Mouse (Mus musculus) lung, embryonic 14.5 days (tissue): Measurements from ENCODE around the gene Pde4d. TPM values are rescaled to one million over a fixed set of nuclear protein-coding genes. Genes with fewer than 3 reads are reported as not detected.

Experiments used
- ATAC-seq: fragments of 200-750 bp; cut with Nextera tagmentation; 2 replicates; pipeline ENCODE4 v1.8.0; 2017; ENCODE audit warnings: mild to moderate bottlenecking, moderate TSS enrichment, moderate library complexity; ENCODE audit not compliant: insufficient read depth
- DNase-seq: peaks from one replicate; pipeline ENCODE4 v3.0.0-alpha.2; 2015
- H3K27ac ChIP-seq: fragments of 300-500 bp; sonication (generic); 2 replicates; pipeline ENCODE4 v1.5.1; 2014; ENCODE audit warnings: low read depth, mild to moderate bottlenecking, moderate library complexity
- H3K27me3 ChIP-seq: fragments of 300-500 bp; sonication (generic); 2 replicates; pipeline ENCODE4 v1.6.1; 2014; ENCODE audit warnings: low read length, control low read depth; ENCODE audit not compliant: insufficient read depth
- H3K36me3 ChIP-seq: fragments of 300-500 bp; sonication (generic); 2 replicates; pipeline ENCODE4 v1.6.1; 2014; ENCODE audit warnings: control low read depth; ENCODE audit not compliant: insufficient read depth
- H3K4me1 ChIP-seq: fragments of 300-500 bp; sonication (generic); 2 replicates; pipeline ENCODE4 v1.6.1; 2014; ENCODE audit warnings: antibody characterized with exemption, control low read depth; ENCODE audit not compliant: insufficient read depth
- H3K4me2 ChIP-seq: fragments of 300-500 bp; sonication (generic); 2 replicates; pipeline ENCODE4 v1.6.1; 2014; ENCODE audit warnings: mild to moderate bottlenecking
- H3K4me3 ChIP-seq: fragments of 300-500 bp; sonication (generic); 2 replicates; pipeline ENCODE4 v1.5.1; 2014; ENCODE audit warnings: low read depth, low read length
- H3K9ac ChIP-seq: fragments of 300-500 bp; sonication (generic); 2 replicates; pipeline ENCODE4 v1.6.1; 2014
- H3K9me3 ChIP-seq: fragments of 300-500 bp; sonication (generic); 2 replicates; pipeline ENCODE4 v1.6.1; 2016; ENCODE audit warnings: low read depth, low read length, control low read depth
- CTCF ChIP-seq: IDR thresholded peaks from 2 replicates; pipeline ENCODE4 v1.5.1; 2016; ENCODE audit warnings: antibody characterized with exemption, low read depth
- WGBS: fragments of 180-500 bp; shearing (Covaris S2); extraction: QIAGEN DNeasy Blood & Tissue Kit; methylation state at CpG from one replicate; pipeline ENCODE4 v1.1.7; 2014; 5-methylcytosine and 5-hydroxymethylcytosine counted together
- polyA plus RNA-seq: library from polyadenylated mRNA; unstranded; fragments of >200 nt; fragmentation: Nextera tagmentation; extraction: Ambion mirVana; gene quantifications from 2 replicates; pipeline ENCODE4 v1.2.1, GENCODE M21; 2014

The Pde4d gene
- polyA plus RNA-seq, 1 experiment from 2014 or later: 16.2 TPM

DNA sequence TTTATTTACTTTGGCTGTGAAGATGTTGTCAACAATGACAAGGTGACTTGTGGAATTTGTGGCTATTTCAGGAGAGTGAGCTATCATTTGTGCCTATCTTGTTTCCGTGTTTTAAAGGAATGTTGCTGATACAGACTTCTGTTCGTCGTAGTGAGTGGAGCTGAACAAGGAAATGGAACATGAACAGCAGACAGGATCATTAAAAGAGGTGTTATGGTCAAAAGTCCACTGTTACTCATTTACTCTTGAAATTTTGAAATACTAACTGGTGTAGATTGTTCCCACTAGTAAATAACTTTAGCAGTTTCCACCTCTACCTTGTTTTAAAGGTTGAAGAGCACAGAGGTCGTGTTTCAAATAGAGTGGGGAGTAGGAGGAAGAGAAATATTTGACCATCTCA, 86.7 kb downstream of the Pde4d start:
- no peak overlapping the region for H3K27ac ChIP-seq
- no peak for TF ChIP-seq CTCF
- H3K4me3 ChIP-seq: no peak overlapping the region
- H3K4me2 ChIP-seq: no peak overlapping the region
- no peaks in the 10 kb centered on the region for H3K4me1 ChIP-seq
- no peaks in the 10 kb centered on the region for H3K9me3 ChIP-seq
- no peak for DNase-seq
- H3K27me3 ChIP-seq: no peaks in the 10 kb centered on the region
- ATAC-seq: no peak
- no peaks in the 10 kb centered on the region for H3K36me3 ChIP-seq
- no peak overlapping the region for H3K9ac ChIP-seq
- 29% methylated on average over 4 of the region's 4 CpGs for WGBS

DNA sequence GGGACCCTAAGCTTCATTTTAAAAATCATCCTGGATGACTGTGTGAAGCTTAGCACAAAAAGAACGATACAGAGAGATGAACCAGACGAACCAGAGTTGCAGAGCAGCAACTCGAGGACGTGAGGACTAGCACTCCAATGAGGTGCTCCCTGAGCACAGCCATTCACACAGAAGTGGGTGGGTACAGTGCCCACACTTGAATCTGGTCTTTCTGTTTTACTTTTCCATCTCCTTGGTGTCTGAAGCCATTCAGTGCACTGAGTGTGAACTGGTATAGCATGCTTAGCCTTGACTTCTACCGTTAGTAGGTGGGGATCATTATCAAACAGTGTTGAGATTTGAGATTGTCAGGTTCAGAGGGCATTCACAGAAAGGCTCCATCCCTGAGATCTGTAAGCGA, 87.2 kb downstream of the Pde4d start:
- DNase-seq (no peak), ATAC-seq (no peak)
- TF ChIP-seq CTCF: no peak
- Histone ChIP-seq H3K4me3 (no peak overlapping the region), H3K36me3 (no peaks in the 10 kb centered on the region), H3K4me1 (no peaks in the 10 kb centered on the region), H3K9ac (no peak overlapping the region), H3K4me2 (no peak overlapping the region), H3K27ac (no peak overlapping the region), H3K27me3 (no peaks in the 10 kb centered on the region), H3K9me3 (no peaks in the 10 kb centered on the region)
- 66% methylated on average over 6 of the region's 6 CpGs for WGBS

DNA sequence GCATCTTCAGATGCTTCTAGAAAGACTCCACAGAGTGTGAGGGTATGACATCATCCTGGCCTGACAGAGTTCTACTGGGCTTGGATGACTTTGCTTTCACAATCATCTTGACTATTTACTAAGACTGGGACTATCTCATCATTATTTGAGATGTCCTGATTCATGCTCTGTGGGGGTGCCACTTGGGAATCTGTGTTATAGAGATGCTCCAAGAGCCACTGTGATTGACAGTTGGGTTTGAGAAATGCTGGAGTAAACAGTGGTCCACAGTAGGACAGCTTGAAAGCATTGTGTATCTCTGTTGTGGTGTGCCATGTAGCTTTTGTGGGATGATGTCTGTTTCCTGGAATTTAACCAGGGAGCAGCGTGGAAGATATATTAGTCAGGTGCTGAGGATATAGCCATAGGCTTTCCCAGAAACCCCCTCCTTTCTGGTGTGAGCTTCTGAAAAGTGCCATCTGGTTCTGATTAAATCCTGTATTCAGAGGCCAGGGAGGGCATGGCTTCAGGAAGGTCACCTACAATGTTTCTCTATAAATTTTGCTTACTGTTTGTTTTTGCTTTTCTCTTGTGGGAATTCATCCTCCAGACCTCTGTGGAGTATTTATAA, 89.1 kb downstream of the Pde4d start:
- Histone ChIP-seq H3K4me3 (no peak overlapping the region), H3K36me3 (no peaks in the 10 kb centered on the region), H3K4me2 (no peak overlapping the region), H3K4me1 (no peaks in the 10 kb centered on the region), H3K27me3 (no peaks in the 10 kb centered on the region), H3K9ac (no peak overlapping the region), H3K27ac (no peak overlapping the region), H3K9me3 (no peaks in the 10 kb centered on the region)
- WGBS: 80% methylated on average over 1 of the region's 1 CpGs
- TF ChIP-seq CTCF: no peak
- DNase-seq: no peak
- no peak for ATAC-seq

DNA sequence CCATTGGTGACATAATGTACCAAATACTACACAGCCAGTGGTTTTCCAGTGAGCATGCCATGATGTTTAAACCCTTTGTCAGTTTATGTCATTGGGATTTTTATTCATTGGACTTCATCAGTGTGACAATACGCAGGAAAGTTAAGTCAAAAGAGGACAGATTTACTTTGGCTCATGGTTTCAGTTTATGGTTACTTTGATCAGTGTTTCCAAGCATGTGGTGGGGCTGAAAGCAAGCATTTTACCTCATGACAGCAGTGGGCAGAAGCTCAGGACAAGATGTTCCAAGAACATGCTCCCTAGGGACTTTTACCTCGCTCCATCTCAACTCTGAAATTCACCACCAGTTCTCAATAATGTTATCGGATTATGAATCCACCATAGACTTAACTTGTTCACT, 91.7 kb downstream of the Pde4d start:
- Histone ChIP-seq H3K27ac (no peak overlapping the region), H3K9me3 (no peaks in the 10 kb centered on the region), H3K4me3 (no peak overlapping the region), H3K9ac (no peak overlapping the region), H3K4me1 (no peaks in the 10 kb centered on the region), H3K4me2 (no peak overlapping the region), H3K36me3 (no peaks in the 10 kb centered on the region), H3K27me3 (no peaks in the 10 kb centered on the region)
- no peak for DNase-seq
- no peak for TF ChIP-seq CTCF
- WGBS: 87% methylated on average over 3 of the region's 3 CpGs
- no peak for ATAC-seq

GRCm38 (mm10) chr13:108542342-108542761, 92.6 kb downstream of the Pde4d start:
- Histone ChIP-seq H3K4me2 (no peak overlapping the region), H3K9ac (no peak overlapping the region), H3K36me3 (no peaks in the 10 kb centered on the region), H3K27me3 (no peaks in the 10 kb centered on the region), H3K27ac (no peak overlapping the region), H3K4me3 (no peak overlapping the region), H3K4me1 (no peaks in the 10 kb centered on the region), H3K9me3 (no peaks in the 10 kb centered on the region)
- no peak for TF ChIP-seq CTCF
- peak; percentile 68 for DNase-seq
- no peak for ATAC-seq
- 71% methylated on average over 5 of the region's 5 CpGs for WGBS

DNA sequence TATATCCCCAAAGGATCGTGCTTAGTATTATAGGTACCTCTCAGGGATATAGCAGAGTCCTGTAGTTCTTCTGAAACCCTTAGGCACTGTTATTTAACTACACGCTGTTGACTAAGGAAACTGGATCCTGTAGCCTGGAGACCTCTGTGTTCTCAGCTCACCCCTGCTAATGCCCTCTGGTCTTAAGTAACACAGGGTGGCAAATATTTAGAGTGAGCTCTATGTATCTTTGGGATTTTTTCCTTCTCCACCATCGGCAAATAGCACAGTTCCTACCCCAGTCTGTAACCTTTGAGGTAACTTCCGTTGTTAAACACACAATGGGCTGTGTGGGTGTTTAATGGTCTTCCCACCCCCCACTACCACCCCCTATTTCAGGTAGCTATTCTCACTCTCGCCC, 102.5 kb downstream of the Pde4d start:
- Histone ChIP-seq H3K27ac (no peak overlapping the region), H3K4me2 (no peak overlapping the region), H3K9me3 (no peaks in the 10 kb centered on the region), H3K4me1 (no peaks in the 10 kb centered on the region), H3K36me3 (no peaks in the 10 kb centered on the region), H3K4me3 (no peak overlapping the region), H3K9ac (no peak overlapping the region), H3K27me3 (no peaks in the 10 kb centered on the region)
- no peak for TF ChIP-seq CTCF
- DNase-seq (no peak), ATAC-seq (0 out of 2 replicates have a peak, but pooled peaks have one; percentile 38)
- 57% methylated on average over 5 of the region's 5 CpGs for WGBS

- Histone ChIP-seq H3K27me3 (no peaks in the 10 kb centered on the region), H3K36me3 (no peaks in the 10 kb centered on the region), H3K4me1 (no peaks in the 10 kb centered on the region), H3K27ac (no peak overlapping the region), H3K4me2 (no peak overlapping the region), H3K4me3 (no peak overlapping the region), H3K9me3 (no peaks in the 10 kb centered on the region), H3K9ac (no peak overlapping the region)
- ATAC-seq (no peak), DNase-seq (no peak)
- 55% methylated on average over 5 of the region's 5 CpGs for WGBS
- TF ChIP-seq CTCF: no peak
Observed at GRCm38 (mm10) chr13:108552995-108553394, 103.2 kb downstream of the Pde4d start.

GRCm38 (mm10) chr13:108554901-108555300, 105.2 kb downstream of the Pde4d start:
- Histone ChIP-seq H3K36me3 (no peaks in the 10 kb centered on the region), H3K27ac (no peak overlapping the region), H3K4me1 (no peaks in the 10 kb centered on the region), H3K9me3 (no peaks in the 10 kb centered on the region), H3K9ac (no peak overlapping the region), H3K4me2 (no peak overlapping the region), H3K4me3 (no peak overlapping the region), H3K27me3 (no peaks in the 10 kb centered on the region)
- DNase-seq (no peak), ATAC-seq (no peak)
- no peak for TF ChIP-seq CTCF
